Mouse (Mus musculus): ENCODE data around the gene BC004004.
"Not testable (repeated sequence)": the region's sequence is repeated elsewhere in the genome, so short reads cannot be mapped to it uniquely, and the experiment has no call there.

The BC004004 gene

GRCm38 (mm10) chr17:29340406-29341261 is 72.0 kb downstream of the BC004004 start:
- POLR2A ChIA-PET = interaction anchor here in 3 of 4 experiments (0.6 to 4.4 kb wide), 33 partner anchors 8 to 1715 kb away, joined by 3 to 17 read pairs (median 4); partner anchors contain the start of genes BC004004 (in 1 of the 3), Cdkn1a (in 1 of the 3), Fgd2 (in 1 of the 3) and Pi16 (in 1 of the 3)
- CTCF ChIA-PET = interaction anchor here (0.6 to 3.0 kb wide), 16 partner anchors 12 to 757 kb away, joined by 3 to 17 read pairs (median 4); partner anchors contain the start of gene BC004004 (in 1 of the 4)

GRCm38 (mm10) chr17:29341591-29342003 is 73.0 kb downstream of the BC004004 start:
- CTCF ChIA-PET = interaction anchor here (0.6 to 3.0 kb wide), 17 partner anchors 11 to 804 kb away, joined by 3 to 17 read pairs (median 4); no protein-coding TSS in a partner anchor
- POLR2A ChIA-PET = interaction anchor here in 3 of 4 experiments (0.6 to 4.4 kb wide), 34 partner anchors 10 to 649 kb away, joined by 3 to 17 read pairs (median 4); partner anchors contain the start of genes Fgd2 (in 2 of the 3), BC004004 (in 1 of the 3), Cdkn1a (in 1 of the 3) and Pi16 (in 1 of the 3)

- CTCF ChIA-PET = interaction anchor here (0.5 to 3.0 kb wide), 15 partner anchors 10 to 805 kb away, joined by 3 to 17 read pairs (median 4); no protein-coding TSS in a partner anchor
- POLR2A ChIA-PET = interaction anchor here in 3 of 4 experiments (0.6 to 2.4 kb wide), 28 partner anchors 11 to 650 kb away, joined by 3 to 10 read pairs (median 4); partner anchors contain the start of genes BC004004 (in 1 of the 3), Cdkn1a (in 1 of the 3), Fgd2 (in 1 of the 3) and Pi16 (in 1 of the 3)
These were observed 73.7 kb downstream of the BC004004 start for GRCm38 (mm10) chr17:29342010-29342910.

GRCm38 (mm10) chr17:29343241-29343640 is 74.7 kb downstream of the BC004004 start:
- POLR2A ChIA-PET = interaction anchor here in 2 of 4 experiments (0.6 to 2.4 kb wide), 5 partner anchors 12 to 401 kb away, joined by 3 to 9 read pairs (median 4); partner anchors contain the start of gene Fgd2 (in 1 of the 2)

GRCm38 (mm10) chr17:29345272-29345671 is 76.7 kb downstream of the BC004004 start:
- ChIA-PET POLR2A (interaction anchor here in 1 of 4 experiments (0.5 to 3.4 kb wide), 5 partner anchors 10 to 118 kb away, joined by 3 to 34 read pairs (median 3); no protein-coding TSS in a partner anchor), CTCF (interaction anchor here in 1 of 4 experiments (0.6 kb wide), 1 partner anchor 60 kb away, joined by 5 read pairs; no protein-coding TSS in a partner anchor)

More at GRCm38 (mm10) chr17:29343241-29343640, 74.7 kb downstream of the BC004004 start:
- CTCF ChIA-PET = interaction anchor here in 3 of 4 experiments (0.5 to 3.0 kb wide), 3 partner anchors 28 to 515 kb away, joined by 4 to 17 read pairs (median 13); no protein-coding TSS in a partner anchor

GRCm38 (mm10) chr17:29346496-29347125 is 78.0 kb downstream of the BC004004 start:
- ChIA-PET POLR2A (interaction anchor here in 3 of 4 experiments (0.5 to 3.5 kb wide), 44 partner anchors 8 to 1577 kb away, joined by 3 to 49 read pairs (median 5); partner anchors contain the start of genes Cdkn1a (in 2 of the 3), Fgd2 (in 2 of the 3), BC004004 (in 1 of the 3) and Gm28043 (in 1 of the 3)), CTCF (interaction anchor here (0.6 to 2.5 kb wide), 12 partner anchors 10 to 182 kb away, joined by 3 to 12 read pairs (median 4); partner anchors contain the start of gene BC004004 (in 1 of the 4))

GRCm38 (mm10) chr17:29347126-29347644 is 78.6 kb downstream of the BC004004 start:
- CTCF ChIA-PET = interaction anchor here (0.6 to 2.5 kb wide), 20 partner anchors 9 to 1115 kb away, joined by 3 to 12 read pairs (median 4); partner anchors contain the start of genes BC004004 (in 2 of the 4) and Ppard (in 1 of the 4)
- POLR2A ChIA-PET = interaction anchor here in 3 of 4 experiments (0.5 to 3.5 kb wide), 74 partner anchors 8 to 1577 kb away, joined by 3 to 49 read pairs (median 4); partner anchors contain the start of genes BC004004 (in 3 of the 3), Fgd2 (in 3 of the 3), Cdkn1a (in 2 of the 3) and Srsf3 (in 2 of the 3)

- ChIA-PET POLR2A (interaction anchor here (0.5 to 3.5 kb wide), 72 partner anchors 8 to 452 kb away, joined by 3 to 49 read pairs (median 4); partner anchors contain the start of genes BC004004 (in 3 of the 4), Cdkn1a (in 3 of the 4), Fgd2 (in 3 of the 4) and Srsf3 (in 2 of the 4)), CTCF (interaction anchor here (0.6 to 2.5 kb wide), 18 partner anchors 9 to 1115 kb away, joined by 3 to 12 read pairs (median 4); partner anchors contain the start of genes BC004004 (in 2 of the 4) and Ppard (in 1 of the 4))
These were observed 79.2 kb downstream of the BC004004 start, which contains the start of gene Mtch1 for GRCm38 (mm10) chr17:29347645-29348256. Mtch1 (minus strand) TSS chr17:29347934.

GRCm38 (mm10) chr17:29348996-29349395 is 80.4 kb downstream of the BC004004 start:
- ChIA-PET POLR2A (interaction anchor here in 3 of 4 experiments (0.7 to 3.5 kb wide), 5 partner anchors 7 to 312 kb away, joined by 3 to 49 read pairs (median 3); no protein-coding TSS in a partner anchor), CTCF (interaction anchor here in 1 of 4 experiments (2.4 kb wide), 1 partner anchor 22 kb away, joined by 12 read pairs; no protein-coding TSS in a partner anchor)

- CTCF ChIA-PET = not testable (repeated sequence)
- POLR2A ChIA-PET = interaction anchor here in 2 of 4 experiments (0.6 to 0.9 kb wide), 2 partner anchors 34 to 269 kb away, joined by 3 read pairs; no protein-coding TSS in a partner anchor
These were observed 82.5 kb downstream of the BC004004 start for GRCm38 (mm10) chr17:29351056-29351455.

- CTCF ChIA-PET = interaction anchor here in 3 of 4 experiments (0.9 to 5.4 kb wide), 9 partner anchors 14 to 184 kb away, joined by 3 to 32 read pairs (median 5); partner anchors contain the start of gene BC004004 (in 1 of the 3)
- POLR2A ChIA-PET = interaction anchor here in 3 of 4 experiments (0.5 to 3.9 kb wide), 17 partner anchors 8 to 196 kb away, joined by 3 to 49 read pairs (median 4); partner anchors contain the start of genes BC004004 (in 2 of the 3) and Mtch1 (in 2 of the 3)
These were observed 86.9 kb downstream of the BC004004 start for GRCm38 (mm10) chr17:29355461-29355840.

GRCm38 (mm10) chr17:29355841-29356478 is 87.4 kb downstream of the BC004004 start:
- POLR2A ChIA-PET = interaction anchor here in 3 of 4 experiments (0.5 to 3.9 kb wide), 28 partner anchors 8 to 324 kb away, joined by 3 to 49 read pairs (median 4); partner anchors contain the start of genes Mtch1 (in 3 of the 3), BC004004 (in 2 of the 3), Pim1 (in 1 of the 3) and Srsf3 (in 1 of the 3)
- CTCF ChIA-PET = interaction anchor here (0.6 to 5.4 kb wide), 18 partner anchors 8 to 365 kb away, joined by 3 to 32 read pairs (median 5); partner anchors contain the start of genes BC004004 (in 1 of the 4) and Mtch1 (in 1 of the 4)

GRCm38 (mm10) chr17:29356479-29356856 is 87.9 kb downstream of the BC004004 start:
- ChIA-PET CTCF (interaction anchor here (0.6 to 5.4 kb wide), 18 partner anchors 9 to 366 kb away, joined by 3 to 32 read pairs (median 5); partner anchors contain the start of genes BC004004 (in 1 of the 4) and Mtch1 (in 1 of the 4)), POLR2A (interaction anchor here in 3 of 4 experiments (0.6 to 3.9 kb wide), 28 partner anchors 9 to 324 kb away, joined by 3 to 49 read pairs (median 4); partner anchors contain the start of genes Mtch1 (in 3 of the 3), BC004004 (in 2 of the 3), Pim1 (in 1 of the 3) and Srsf3 (in 1 of the 3))

- ChIA-PET CTCF (interaction anchor here (0.6 to 5.4 kb wide), 14 partner anchors 9 to 186 kb away, joined by 3 to 32 read pairs (median 5); partner anchors contain the start of gene Mtch1 (in 1 of the 4)), POLR2A (interaction anchor here in 3 of 4 experiments (0.6 to 3.9 kb wide), 25 partner anchors 9 to 325 kb away, joined by 3 to 49 read pairs (median 4); partner anchors contain the start of genes Mtch1 (in 3 of the 3), BC004004 (in 2 of the 3), Pim1 (in 1 of the 3) and Srsf3 (in 1 of the 3))
These were observed 88.3 kb downstream of the BC004004 start for GRCm38 (mm10) chr17:29356882-29357281.
